Mouse (Mus musculus) limb, embryonic 10.5 days (tissue): Measurements from ENCODE around the gene Cbs. TPM values are rescaled to one million over a fixed set of nuclear protein-coding genes. Genes with fewer than 3 reads are reported as not detected.

Experiments used
- DNase-seq: peaks from one replicate; pipeline ENCODE4 v3.0.0-alpha.2; 2017; ENCODE audit warnings: low spot score
- H3K27ac ChIP-seq: fragments of 300-500 bp; sonication (generic); 2 replicates; pipeline ENCODE4 v1.5.1; 2016; ENCODE audit warnings: mild to moderate bottlenecking
- H3K27me3 ChIP-seq: fragments of 300-500 bp; sonication (generic); 2 replicates; pipeline ENCODE4 v1.6.1; 2016; ENCODE audit warnings: low read depth, mild to moderate bottlenecking; ENCODE audit not compliant: poor library complexity, severe bottlenecking
- H3K36me3 ChIP-seq: fragments of 300-500 bp; sonication (generic); 2 replicates; pipeline ENCODE4 v1.6.1; 2016; ENCODE audit warnings: mild to moderate bottlenecking, moderate library complexity
- H3K4me1 ChIP-seq: fragments of 300-500 bp; sonication (generic); 2 replicates; pipeline ENCODE4 v1.6.1; 2016
- H3K4me3 ChIP-seq: fragments of 300-500 bp; sonication (generic); 2 replicates; pipeline ENCODE4 v1.5.1; 2016; ENCODE audit warnings: mild to moderate bottlenecking, moderate library complexity
- H3K9me3 ChIP-seq: fragments of 300-500 bp; sonication (generic); replicated peaks from 2 replicates; pipeline ENCODE4 v1.6.1; 2016; ENCODE audit warnings: mild to moderate bottlenecking
- WGBS: fragments of 180-500 bp; shearing (Covaris S2); methylation state at CpG from one replicate; pipeline ENCODE4 v1.1.7; 2016; 5-methylcytosine and 5-hydroxymethylcytosine counted together
- microRNA-seq: library from miRNA; unstranded; fragments of <30 nt; microRNA quantifications from one replicate; pipeline ENCODE4, GENCODE M21; 2017
- polyA plus RNA-seq: library from polyadenylated mRNA; unstranded; fragments of >200 nt; fragmentation: Nextera tagmentation; extraction: Ambion mirVana; gene quantifications from 2 replicates; pipeline ENCODE4 v1.2.1, GENCODE M21; 2016

The Cbs gene
- polyA plus RNA-seq, 1 experiment from 2014 or later, result 1.9 TPM

- no peak overlapping the region for H3K27ac ChIP-seq
- 89% methylated on average over 1 of the region's 1 CpGs for WGBS
- 0 out of 2 replicates have a peak, but pooled peaks cover 3% of the 10 kb centered on the region for H3K36me3 ChIP-seq
- DNase-seq, result no peak
- H3K9me3 ChIP-seq, result no peaks in the 10 kb centered on the region
- H3K27me3 ChIP-seq, result no peaks in the 10 kb centered on the region
- H3K4me3 ChIP-seq, result no peak overlapping the region
- H3K4me1 ChIP-seq, result peaks cover 26% of the 10 kb centered on the region
These were observed 67.3 kb downstream of the Cbs start for GRCm38 (mm10) chr17:31569756-31570155.

- H3K4me3 ChIP-seq, result peak overlapping the region; percentile 91
- no peak for DNase-seq
- H3K4me1 ChIP-seq, result peaks cover 33% of the 10 kb centered on the region
- 0 out of 2 replicates have a peak, but pooled peaks cover 3% of the 10 kb centered on the region for H3K36me3 ChIP-seq
- H3K9me3 ChIP-seq, result no peaks in the 10 kb centered on the region
- H3K27me3 ChIP-seq, result no peaks in the 10 kb centered on the region
- H3K27ac ChIP-seq, result peak overlapping the region; percentile 97; the same call in 1 of the 2 replicates
- 90% methylated on average over 6 of the region's 6 CpGs for WGBS
These were observed 70.8 kb downstream of the Cbs start for GRCm38 (mm10) chr17:31566276-31566675.

- WGBS, result under 1% methylated on average over 78 of the region's 88 CpGs
- Histone ChIP-seq H3K4me1 (peaks cover 33% of the 10 kb centered on the region), H3K27ac (peak overlapping the region; percentile 97), H3K9me3 (no peaks in the 10 kb centered on the region), H3K27me3 (no peaks in the 10 kb centered on the region), H3K36me3 (0 out of 2 replicates have a peak, but pooled peaks cover 3% of the 10 kb centered on the region), H3K4me3 (peak overlapping the region; percentile 91)
- peak; percentile 61 for DNase-seq
These were observed 71.6 kb downstream of the Cbs start for GRCm38 (mm10) chr17:31565141-31566056.

- DNase-seq, result no peak
- H3K27me3 ChIP-seq, result no peaks in the 10 kb centered on the region
- 2% methylated on average over 33 of the region's 44 CpGs for WGBS
- 0 out of 2 replicates have a peak, but pooled peaks cover 3% of the 10 kb centered on the region for H3K36me3 ChIP-seq
- peaks cover 33% of the 10 kb centered on the region for H3K4me1 ChIP-seq
- H3K27ac ChIP-seq, result peak overlapping the region; percentile 97
- no peaks in the 10 kb centered on the region for H3K9me3 ChIP-seq
- H3K4me3 ChIP-seq, result peak overlapping the region; percentile 91
These were observed 72.2 kb downstream of the Cbs start for GRCm38 (mm10) chr17:31564858-31565140.

GRCm38 (mm10) chr17:31564015-31564857 lies 72.8 kb downstream of the Cbs start, which contains the start of gene Pknox1:
Pknox1 (plus strand) TSS chr17:31564734.
- WGBS, result under 1% methylated on average over 52 of the region's 72 CpGs

GRCm38 (mm10) chr17:31563632-31564014 lies 73.4 kb downstream of the Cbs start:
- no peaks in the 10 kb centered on the region for H3K9me3 ChIP-seq
- H3K4me1 ChIP-seq, result peaks cover 38% of the 10 kb centered on the region
- 0 out of 2 replicates have a peak, but pooled peaks cover 3% of the 10 kb centered on the region for H3K36me3 ChIP-seq
- H3K27me3 ChIP-seq, result no peaks in the 10 kb centered on the region
- H3K4me3 ChIP-seq, result peak overlapping the region; percentile 91
- WGBS, result 32% methylated on average over 12 of the region's 12 CpGs
- peak; percentile 67 for DNase-seq
- peak overlapping the region; percentile 97 for H3K27ac ChIP-seq

More at GRCm38 (mm10) chr17:31564015-31564857, 72.8 kb downstream of the Cbs start, which contains the start of gene Pknox1:
- peak; percentile 99 for DNase-seq
- Histone ChIP-seq H3K27ac (peak within 1 kb of the TSS; percentile 97), H3K36me3 (0 out of 2 replicates have a peak, but pooled peaks cover 3% of the 10 kb centered on the region), H3K9me3 (no peaks in the 10 kb centered on the region), H3K27me3 (no peaks in the 10 kb centered on the region), H3K4me1 (peaks cover 33% of the 10 kb centered on the region), H3K4me3 (peak within 1 kb of the TSS; percentile 91)

- H3K36me3 ChIP-seq, result no peaks in the 10 kb centered on the region
- H3K27me3 ChIP-seq, result no peaks in the 10 kb centered on the region
- no peak for DNase-seq
- peaks cover 37% of the 10 kb centered on the region for H3K4me1 ChIP-seq
- peak overlapping the region; percentile 87; the same call in 1 of the 2 replicates for H3K27ac ChIP-seq
- H3K4me3 ChIP-seq, result no peak overlapping the region
- WGBS, result 89% methylated on average over 11 of the region's 11 CpGs
- H3K9me3 ChIP-seq, result no peaks in the 10 kb centered on the region
These were observed 77.8 kb downstream of the Cbs start for GRCm38 (mm10) chr17:31559021-31559789.

Small RNAs within 50 kb of the gene (microRNA-seq; reads per million reads assigned to microRNA genes)
- not detected for gene Gm24970

Other genes with a start within 250 kb of the Cbs start
- gene Wdr4, start 117.3 kb downstream of the Cbs start, polyA plus RNA-seq, result 69.5 and 73.2 TPM in 2 replicates
- 201 and 213 TPM in 2 replicates for gene Ndufv3, start 117.1 kb downstream of the Cbs start, polyA plus RNA-seq
- 37.6 and 40.2 TPM in 2 replicates for gene Pknox1, start 72.5 kb downstream of the Cbs start, polyA plus RNA-seq
- 473 and 525 TPM in 2 replicates for gene U2af1, start 21.7 kb upstream of the Cbs start, polyA plus RNA-seq
- gene Cryaa, start 40.6 kb upstream of the Cbs start, polyA plus RNA-seq, result not detected in 2 replicates
- gene Sik1, start 218.6 kb upstream of the Cbs start, polyA plus RNA-seq, result 10.3 and 13.4 TPM in 2 replicates